Mouse (Mus musculus) kidney, adult 9 months (tissue): ENCODE measurements at regions not wholly inside any gene's neighbourhood (a gene's known extent, or its start where the extent isn't known, plus 50 kb on each side); places are given as distances from the start of the nearest gene placed in this dataset.

Source experiments
- DNase-seq: peaks from one replicate; pipeline ENCODE4 v3.0.0; 2022

- no peak for DNase-seq
Observed at GRCm38 (mm10) chr3:149805345-149805744, 815.0 kb upstream of the Adgrl2 start.

DNA sequence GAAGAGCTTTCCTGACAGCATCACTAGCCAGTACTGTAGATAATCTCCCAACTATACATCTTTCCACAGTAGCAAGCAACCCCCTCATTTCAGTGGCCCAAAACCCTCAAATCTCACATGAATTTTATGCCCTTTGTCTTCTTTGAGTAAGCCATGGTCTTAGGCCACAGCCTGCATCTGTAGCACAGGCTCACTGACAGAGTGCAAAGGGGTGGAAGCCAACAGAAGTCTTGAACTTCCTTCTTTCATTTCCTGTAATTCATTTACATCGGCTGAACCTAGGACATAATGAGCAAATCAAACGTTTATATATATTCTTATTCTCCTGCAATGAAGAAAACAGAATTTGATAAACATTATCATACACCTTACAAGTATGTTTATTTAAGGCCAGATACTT lies 805.8 kb upstream of the Adgrl2 start:
- no peak for DNase-seq

GRCm38 (mm10) chr3:149791593-149791992 lies 801.2 kb upstream of the Adgrl2 start:
- no peak for DNase-seq

DNA sequence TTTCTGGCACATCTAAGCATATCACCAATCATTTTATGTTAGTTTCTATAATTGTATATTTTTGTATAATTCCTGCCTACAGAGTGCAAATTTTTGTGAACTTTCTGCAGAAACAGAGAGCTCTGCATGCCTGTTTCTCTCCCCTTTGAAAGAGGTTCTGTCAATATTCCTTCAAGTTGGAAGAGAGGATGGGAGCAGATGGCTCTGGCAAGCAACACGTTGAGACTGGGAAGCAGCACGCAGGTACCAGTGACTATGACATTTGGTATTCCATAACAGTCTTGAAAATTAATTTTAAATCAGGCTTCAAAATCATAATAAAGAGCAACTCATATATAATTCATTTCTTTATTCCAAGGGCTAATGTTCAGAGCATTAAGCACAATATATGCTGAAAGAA lies 795.7 kb upstream of the Adgrl2 start:
- no peak for DNase-seq

DNA sequence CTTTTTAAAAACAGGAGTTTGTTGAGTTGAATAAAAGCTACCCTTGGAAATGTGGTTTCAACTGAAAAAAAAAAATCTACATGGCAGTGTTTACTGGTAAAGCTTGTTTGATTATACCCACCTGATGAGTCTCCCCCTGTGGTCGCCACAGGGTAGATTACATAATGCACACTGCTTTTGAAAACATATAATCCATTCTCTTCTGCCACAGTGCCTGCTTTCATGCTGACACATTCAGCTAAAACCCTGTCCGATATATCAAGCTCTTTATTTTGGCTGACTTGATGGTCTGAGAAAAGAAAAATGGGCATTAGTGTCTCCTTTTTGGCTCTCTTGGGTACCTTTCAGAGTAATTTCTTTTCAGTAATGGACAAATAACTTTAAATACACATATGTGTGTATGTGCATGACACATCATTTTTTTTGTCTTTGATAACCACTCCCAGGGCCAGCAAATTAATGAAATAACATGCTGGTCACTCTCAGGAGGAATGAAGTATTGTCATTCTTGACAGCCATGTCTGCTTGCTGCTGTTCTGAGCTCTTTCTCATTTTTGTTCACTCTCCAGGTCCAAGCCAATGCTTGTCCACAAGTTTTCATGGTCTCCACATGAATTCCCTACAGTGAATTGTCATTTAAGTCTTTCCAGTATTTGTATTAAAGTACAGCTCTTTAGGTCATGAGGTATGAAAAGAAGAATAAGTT lies 793.7 kb upstream of the Adgrl2 start:
- no peak for DNase-seq

DNA sequence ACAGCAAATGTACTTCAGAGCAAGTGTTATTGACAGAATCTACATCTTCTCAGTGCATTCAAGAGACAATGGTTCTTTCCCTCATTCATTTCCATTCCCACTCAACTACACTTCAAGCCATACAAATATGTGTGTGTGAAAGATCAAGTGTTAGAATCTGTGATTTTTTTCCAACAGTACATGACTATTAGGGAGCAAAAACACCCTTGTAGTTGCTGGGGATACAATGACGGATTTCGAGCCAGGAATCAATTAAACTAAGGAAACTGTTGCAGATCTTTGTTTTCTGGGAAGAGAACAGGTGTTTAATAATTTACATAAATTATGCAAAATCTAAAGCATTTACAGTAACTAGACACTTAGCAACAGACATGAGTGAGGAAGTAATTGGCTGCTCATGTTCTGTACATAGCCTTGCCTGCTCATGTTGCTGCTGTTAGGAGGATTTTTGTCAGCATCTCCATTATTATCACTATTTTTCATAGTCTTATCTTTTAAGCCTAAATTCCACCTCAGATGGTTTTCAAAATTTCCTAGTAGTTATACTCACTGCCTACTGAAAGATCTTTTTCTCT lies 777.6 kb upstream of the Adgrl2 start:
- no peak for DNase-seq

GRCm38 (mm10) chr3:149761245-149761644 lies 770.9 kb upstream of the Adgrl2 start:
- no peak for DNase-seq

GRCm38 (mm10) chr3:149757910-149758592 lies 767.7 kb upstream of the Adgrl2 start:
- DNase-seq: no peak

- no peak for DNase-seq
Observed at GRCm38 (mm10) chr3:149736069-149736468, 745.7 kb upstream of the Adgrl2 start.

- no peak for DNase-seq
Observed at GRCm38 (mm10) chr3:149726212-149726611, 735.9 kb upstream of the Adgrl2 start.

DNA sequence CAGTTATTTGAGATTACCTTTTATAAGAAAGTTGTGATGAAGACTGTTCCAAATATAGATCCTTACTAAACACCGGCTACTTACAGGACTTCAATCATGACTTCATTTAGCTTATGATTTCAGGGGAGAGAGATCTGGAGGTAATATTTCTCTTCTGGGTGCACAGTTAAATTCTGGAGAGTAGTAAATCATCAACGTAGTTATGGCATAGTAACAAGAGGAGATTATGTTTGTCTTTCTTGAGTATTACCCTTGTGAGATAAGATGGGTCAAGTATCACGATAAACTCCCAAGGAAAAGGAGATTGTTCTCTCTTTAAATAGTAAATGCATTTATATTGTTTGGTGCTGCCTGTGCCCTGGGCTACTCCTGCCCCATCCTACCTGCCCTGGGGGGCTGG lies 734.5 kb upstream of the Adgrl2 start:
- no peak for DNase-seq

DNA sequence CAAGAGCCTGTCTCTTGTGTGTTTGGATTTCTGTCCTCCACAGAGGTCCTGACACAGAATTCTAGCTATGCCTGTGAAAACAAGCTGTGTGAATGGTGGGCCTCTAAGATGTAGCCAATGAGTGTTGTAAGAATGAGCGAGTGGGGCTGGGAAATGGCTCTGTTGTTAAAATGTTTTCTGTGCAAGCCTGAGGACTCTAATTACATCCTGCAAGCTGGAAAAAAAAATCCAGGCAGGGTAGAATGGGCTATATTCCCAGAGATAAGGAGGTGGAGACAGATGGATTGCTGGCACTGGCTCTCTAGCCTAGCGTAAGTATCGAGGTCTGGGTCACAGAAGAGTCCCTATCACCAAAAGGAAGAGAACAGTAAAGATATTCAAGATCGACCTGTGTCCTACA lies 731.5 kb upstream of the Adgrl2 start:
- DNase-seq: no peak

GRCm38 (mm10) chr3:149720306-149720705 lies 730.0 kb upstream of the Adgrl2 start:
- DNase-seq: no peak

- DNase-seq: peak; percentile 12
Observed at GRCm38 (mm10) chr3:149705724-149706123, 715.4 kb upstream of the Adgrl2 start.

- DNase-seq: no peak
Observed at GRCm38 (mm10) chr3:149705322-149705721, 715.0 kb upstream of the Adgrl2 start.

DNA sequence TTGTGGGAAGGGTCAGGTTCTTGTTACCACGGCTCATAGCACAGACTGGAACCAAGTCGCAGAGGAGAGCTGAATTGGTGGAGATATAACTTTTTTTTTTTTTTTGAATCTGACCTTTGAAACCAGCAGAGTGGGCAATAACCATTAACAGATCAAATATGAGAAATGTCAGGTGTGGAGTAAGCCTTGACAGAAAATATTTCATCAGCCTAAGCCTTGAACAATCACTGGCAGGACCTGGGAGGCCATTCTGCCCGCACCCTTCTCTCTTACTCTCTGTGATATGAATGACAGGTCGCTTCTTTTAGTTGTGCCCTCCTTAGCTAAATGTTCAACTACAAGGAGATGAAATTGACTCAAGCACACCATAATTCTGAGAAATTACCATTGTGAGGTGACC lies 714.1 kb upstream of the Adgrl2 start:
- no peak for DNase-seq

- DNase-seq: no peak
Observed at GRCm38 (mm10) chr3:149683561-149683960, 693.2 kb upstream of the Adgrl2 start.

DNA sequence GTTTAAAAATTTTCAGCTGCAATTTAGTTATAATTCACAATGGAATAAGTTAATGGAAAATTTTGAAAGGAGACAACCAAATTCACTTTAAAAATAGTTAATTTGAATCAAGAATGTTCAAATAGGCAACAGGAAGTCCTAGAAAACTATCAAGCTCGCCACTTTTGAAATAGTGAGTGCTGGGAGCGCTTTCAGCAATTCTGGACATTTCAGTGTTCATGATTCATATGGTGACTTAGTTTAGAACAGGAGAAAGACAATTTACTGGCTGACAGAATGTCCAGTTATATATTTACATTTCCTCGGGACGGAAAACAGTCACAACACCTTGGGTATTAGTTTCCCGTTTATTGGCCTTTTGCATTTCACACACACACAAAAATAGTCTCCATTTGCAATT lies 691.9 kb upstream of the Adgrl2 start:
- no peak for DNase-seq

DNA sequence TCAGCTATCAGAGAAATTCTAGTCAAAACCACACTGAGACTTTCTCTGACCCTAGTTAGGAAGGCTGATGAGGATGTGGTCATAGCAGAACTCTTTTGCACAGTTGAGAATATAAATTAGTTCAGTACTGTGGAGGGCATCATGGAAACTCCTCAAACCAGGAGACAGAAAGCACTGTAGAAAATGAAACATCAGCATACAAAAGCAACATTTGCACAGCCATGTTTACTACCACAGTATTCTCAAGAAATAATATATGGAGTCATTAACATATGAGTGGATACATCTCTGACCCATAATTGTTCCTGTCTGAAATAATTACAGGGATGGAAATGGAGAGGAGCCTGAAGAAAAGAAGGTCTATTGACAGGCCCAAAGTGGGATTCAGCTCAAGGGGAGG lies 683.6 kb upstream of the Adgrl2 start:
- no peak for DNase-seq

DNA sequence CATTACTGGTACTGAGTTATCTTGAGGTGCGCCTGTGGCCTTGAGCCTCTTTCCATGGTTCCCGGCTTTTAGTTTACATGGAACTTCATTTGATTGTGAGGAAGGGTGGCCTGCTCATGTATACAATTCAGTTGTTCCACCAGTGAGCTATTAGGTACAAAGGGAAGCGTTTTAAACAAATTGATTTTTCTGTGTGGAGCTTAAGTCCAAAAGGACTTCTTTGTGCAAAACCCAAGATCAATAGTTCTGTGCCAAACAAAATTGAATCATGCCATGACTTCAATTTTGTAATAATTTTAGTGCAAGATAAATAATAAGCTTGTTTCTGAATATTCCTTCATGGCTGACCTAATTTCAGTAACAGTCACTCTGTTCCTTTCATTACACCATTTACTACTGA lies 674.3 kb upstream of the Adgrl2 start:
- DNase-seq: no peak

- DNase-seq: no peak
Observed at GRCm38 (mm10) chr3:149638324-149638723, 648.0 kb upstream of the Adgrl2 start.

DNA sequence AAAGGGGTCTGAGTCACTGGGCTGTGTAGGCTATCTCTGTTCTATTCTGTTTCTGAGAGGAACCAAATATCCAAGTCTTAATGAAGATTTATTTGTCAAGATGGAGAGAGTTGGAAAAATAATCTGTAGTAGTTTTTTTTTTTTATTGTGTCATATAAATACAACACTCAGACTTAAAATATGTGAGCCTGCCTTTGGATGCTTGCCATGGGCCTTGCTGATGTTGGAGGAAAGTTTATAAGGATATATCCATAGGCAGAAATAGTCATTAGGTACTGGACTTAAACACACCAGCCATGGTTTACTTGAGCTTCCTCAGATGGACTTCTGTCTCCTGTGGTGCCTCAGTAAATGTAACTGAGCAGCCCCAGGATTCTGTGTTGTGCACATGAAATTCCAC lies 635.8 kb upstream of the Adgrl2 start:
- DNase-seq: no peak

GRCm38 (mm10) chr3:149625497-149625896 lies 635.1 kb upstream of the Adgrl2 start:
- DNase-seq: no peak

DNA sequence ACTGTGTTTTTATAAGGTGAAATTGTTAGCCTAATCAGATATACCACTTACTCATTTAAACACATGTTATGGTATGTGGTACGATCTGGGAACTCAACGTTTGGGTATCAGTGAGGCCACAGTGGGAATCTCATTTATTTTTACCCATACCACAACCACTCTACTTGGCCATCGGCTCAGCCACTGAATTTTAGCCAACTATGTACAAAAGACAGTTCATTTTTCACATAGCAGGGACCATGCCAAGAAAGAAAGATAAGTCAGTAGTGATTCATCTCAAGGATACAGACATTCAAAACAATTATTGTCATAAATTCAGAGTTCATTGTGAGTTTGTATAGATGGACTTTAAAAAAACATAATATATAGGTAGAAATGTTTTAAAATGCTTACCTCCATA lies 634.7 kb upstream of the Adgrl2 start:
- DNase-seq: no peak
